Mouse (Mus musculus) limb, embryonic 15.5 days (tissue): ENCODE measurements around the gene Fat4. TPM values are rescaled to one million over a fixed set of nuclear protein-coding genes. Genes with fewer than 3 reads are reported as not detected.

Experiments used
- ATAC-seq: fragments of 200-750 bp; cut with Nextera tagmentation; 2 replicates; pipeline ENCODE4 v1.8.0; 2017; ENCODE audit warnings: low read depth, moderate TSS enrichment; ENCODE audit not compliant: insufficient number of reproducible peaks, low FRiP score, low TSS enrichment
- H3K27ac ChIP-seq: fragments of 300-500 bp; sonication (generic); 2 replicates; pipeline ENCODE4 v1.5.1; 2015; ENCODE audit warnings: moderate library complexity, mild to moderate bottlenecking, inconsistent platforms
- H3K27me3 ChIP-seq: fragments of 300-500 bp; sonication (generic); 2 replicates; pipeline ENCODE4 v1.6.1; 2015; ENCODE audit warnings: inconsistent platforms
- H3K36me3 ChIP-seq: fragments of 300-500 bp; sonication (generic); 2 replicates; pipeline ENCODE4 v1.6.1; 2015; ENCODE audit warnings: inconsistent platforms
- H3K4me1 ChIP-seq: fragments of 300-500 bp; sonication (generic); 2 replicates; pipeline ENCODE4 v1.6.1; 2015; ENCODE audit warnings: inconsistent platforms
- H3K4me2 ChIP-seq: fragments of 300-500 bp; sonication (generic); 2 replicates; pipeline ENCODE4 v1.6.1; 2015; ENCODE audit warnings: mild to moderate bottlenecking, inconsistent platforms
- H3K4me3 ChIP-seq: fragments of 300-500 bp; sonication (generic); 2 replicates; pipeline ENCODE4 v1.5.1; 2015; ENCODE audit warnings: mild to moderate bottlenecking, inconsistent platforms
- H3K9ac ChIP-seq: fragments of 300-500 bp; sonication (generic); 2 replicates; pipeline ENCODE4 v1.6.1; 2015; ENCODE audit warnings: inconsistent platforms
- H3K9me3 ChIP-seq: fragments of 300-500 bp; sonication (generic); 2 replicates; pipeline ENCODE4 v1.6.1; 2016; ENCODE audit warnings: inconsistent platforms
- WGBS: fragments of 180-500 bp; shearing (Covaris S2); methylation state at CpG from one replicate; pipeline ENCODE4 v1.1.7; 2015; 5-methylcytosine and 5-hydroxymethylcytosine counted together
- polyA plus RNA-seq: library from polyadenylated mRNA; unstranded; fragments of >200 nt; fragmentation: Nextera tagmentation; extraction: Ambion mirVana; gene quantifications from 2 replicates; pipeline ENCODE4 v1.2.1, GENCODE M21; 2015

Gene Fat4
- polyA plus RNA-seq, 1 experiment from 2014 or later: 13.3 TPM

DNA sequence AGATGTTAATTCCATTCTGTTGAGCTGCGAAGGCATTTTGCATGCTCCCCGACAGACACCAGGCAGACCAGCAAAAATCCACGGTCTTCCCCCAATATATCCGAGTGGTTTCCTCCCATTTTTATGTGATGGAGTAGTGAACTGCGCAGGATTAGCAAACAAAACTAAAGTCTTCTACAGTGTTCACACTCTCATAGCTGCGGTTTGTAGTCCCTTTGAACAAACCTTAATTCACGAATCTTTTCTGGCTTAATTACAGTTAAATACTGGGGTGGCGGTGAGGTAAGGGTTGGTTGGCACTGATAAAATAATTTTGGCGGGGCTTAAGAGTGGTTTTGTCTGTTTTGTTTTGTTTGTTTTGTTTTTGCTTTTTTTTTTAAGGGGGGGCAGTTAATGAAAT lies 3.1 kb upstream of the Fat4 start:
- H3K36me3 ChIP-seq: 0 out of 2 replicates have a peak, but pooled peaks cover 2% of the 10 kb centered on the region
- no peak for ATAC-seq
- H3K4me1 ChIP-seq: peaks cover 30% of the 10 kb centered on the region
- H3K4me2 ChIP-seq: peak overlapping the region; percentile 25
- no peaks in the 10 kb centered on the region for H3K27me3 ChIP-seq
- H3K9me3 ChIP-seq: no peaks in the 10 kb centered on the region
- WGBS: 31% methylated on average over 9 of the region's 9 CpGs
- peak overlapping the region; percentile 26 for H3K4me3 ChIP-seq
- no peak overlapping the region for H3K9ac ChIP-seq
- peak overlapping the region; percentile 28; the same call in 1 of the 2 replicates for H3K27ac ChIP-seq

DNA sequence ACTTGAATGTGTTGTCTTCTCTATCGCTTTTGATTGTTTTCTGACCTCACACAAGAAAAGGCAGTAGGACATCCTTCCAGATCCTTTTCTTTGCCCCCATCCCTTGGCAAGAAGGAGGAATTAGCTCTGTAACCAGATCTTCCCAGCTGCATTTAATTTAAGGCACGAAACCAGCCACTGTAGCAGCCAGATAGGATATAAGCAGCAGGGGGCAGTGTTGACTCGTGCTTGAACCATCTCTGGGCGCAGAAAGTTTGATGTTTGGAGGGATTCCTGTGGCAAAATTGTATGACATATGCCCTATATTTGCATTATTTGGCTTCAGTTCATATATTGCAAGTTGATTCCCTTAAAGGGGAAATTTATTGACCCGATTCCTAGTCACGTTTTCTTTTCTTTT lies 2.5 kb upstream of the Fat4 start:
- Histone ChIP-seq H3K27ac (peak overlapping the region; percentile 97), H3K4me1 (peaks cover 36% of the 10 kb centered on the region), H3K27me3 (no peaks in the 10 kb centered on the region), H3K36me3 (peaks cover 8% of the 10 kb centered on the region), H3K4me2 (peak overlapping the region; percentile 88), H3K9me3 (no peaks in the 10 kb centered on the region), H3K9ac (no peak overlapping the region), H3K4me3 (peak overlapping the region; percentile 80)
- no peak for ATAC-seq
- WGBS: 1% methylated on average over 6 of the region's 6 CpGs

DNA sequence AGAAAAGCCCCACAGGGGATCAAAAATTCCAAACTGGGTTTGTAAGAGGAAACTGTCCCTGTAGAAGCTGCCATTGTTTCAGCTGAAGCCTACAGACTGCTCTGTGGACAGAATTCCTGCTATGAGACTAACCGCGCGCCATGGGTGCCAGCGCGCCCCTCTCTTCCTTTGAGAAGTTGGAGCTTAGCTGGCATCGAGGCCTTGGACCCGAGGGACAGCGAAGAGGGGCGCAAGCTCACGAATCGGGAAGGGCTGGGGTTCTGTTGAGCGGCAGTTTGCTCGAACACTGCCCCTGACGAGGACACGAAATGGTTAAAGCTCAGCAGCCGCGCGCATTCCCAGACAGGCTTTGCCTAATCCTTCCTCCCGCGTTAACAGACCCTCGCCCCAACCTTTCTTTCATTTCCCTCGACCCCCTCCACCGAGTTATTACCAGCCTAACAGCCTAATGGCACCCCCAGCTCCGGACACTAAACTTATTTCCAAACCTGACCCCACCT lies 1.8 kb upstream of the Fat4 start:
- Histone ChIP-seq H3K36me3 (peaks cover 15% of the 10 kb centered on the region), H3K4me3 (peak overlapping the region; percentile 80), H3K4me2 (peak overlapping the region; percentile 88), H3K9ac (peak overlapping the region; percentile 70), H3K4me1 (peaks cover 42% of the 10 kb centered on the region), H3K27me3 (no peaks in the 10 kb centered on the region), H3K9me3 (no peaks in the 10 kb centered on the region), H3K27ac (peak overlapping the region; percentile 97)
- under 1% methylated on average over 24 of the region's 24 CpGs for WGBS
- peak; percentile 37; the same call in 1 of the 2 replicates for ATAC-seq

DNA sequence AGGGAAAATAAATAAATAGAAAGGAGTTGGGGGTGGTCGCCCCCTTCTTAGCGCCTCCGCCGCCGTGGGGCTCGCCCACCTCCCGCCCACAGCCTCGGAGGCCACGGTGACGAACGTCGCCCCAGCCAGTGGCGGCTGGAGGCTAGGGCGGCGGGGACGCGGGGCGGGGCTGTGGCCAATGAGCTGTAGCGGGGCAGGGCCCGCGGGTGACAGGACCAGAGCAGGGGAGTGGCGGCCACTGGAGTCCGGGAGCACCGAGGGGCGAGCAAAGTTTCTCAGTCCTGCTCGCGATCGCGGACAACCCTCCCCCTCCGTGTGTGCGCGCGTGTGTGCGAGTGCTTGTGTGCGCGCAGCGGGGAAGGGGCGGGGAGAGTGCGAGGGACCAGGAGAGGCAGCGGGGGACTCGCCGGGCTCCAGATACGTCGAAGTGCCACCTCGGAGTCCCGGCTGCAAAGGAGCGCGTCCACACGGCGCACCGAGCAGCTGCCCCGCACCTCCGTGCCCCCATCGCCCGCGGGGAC lies 1.2 kb upstream of the Fat4 start:
- WGBS: 2% methylated on average over 56 of the region's 56 CpGs
- Histone ChIP-seq H3K4me2 (peak overlapping the region; percentile 88), H3K4me3 (peak overlapping the region; percentile 80), H3K27me3 (no peaks in the 10 kb centered on the region), H3K36me3 (peaks cover 20% of the 10 kb centered on the region), H3K4me1 (peaks cover 46% of the 10 kb centered on the region), H3K9ac (peak overlapping the region; percentile 70), H3K27ac (peak overlapping the region; percentile 97), H3K9me3 (no peaks in the 10 kb centered on the region)
- ATAC-seq: peak; percentile 87

DNA sequence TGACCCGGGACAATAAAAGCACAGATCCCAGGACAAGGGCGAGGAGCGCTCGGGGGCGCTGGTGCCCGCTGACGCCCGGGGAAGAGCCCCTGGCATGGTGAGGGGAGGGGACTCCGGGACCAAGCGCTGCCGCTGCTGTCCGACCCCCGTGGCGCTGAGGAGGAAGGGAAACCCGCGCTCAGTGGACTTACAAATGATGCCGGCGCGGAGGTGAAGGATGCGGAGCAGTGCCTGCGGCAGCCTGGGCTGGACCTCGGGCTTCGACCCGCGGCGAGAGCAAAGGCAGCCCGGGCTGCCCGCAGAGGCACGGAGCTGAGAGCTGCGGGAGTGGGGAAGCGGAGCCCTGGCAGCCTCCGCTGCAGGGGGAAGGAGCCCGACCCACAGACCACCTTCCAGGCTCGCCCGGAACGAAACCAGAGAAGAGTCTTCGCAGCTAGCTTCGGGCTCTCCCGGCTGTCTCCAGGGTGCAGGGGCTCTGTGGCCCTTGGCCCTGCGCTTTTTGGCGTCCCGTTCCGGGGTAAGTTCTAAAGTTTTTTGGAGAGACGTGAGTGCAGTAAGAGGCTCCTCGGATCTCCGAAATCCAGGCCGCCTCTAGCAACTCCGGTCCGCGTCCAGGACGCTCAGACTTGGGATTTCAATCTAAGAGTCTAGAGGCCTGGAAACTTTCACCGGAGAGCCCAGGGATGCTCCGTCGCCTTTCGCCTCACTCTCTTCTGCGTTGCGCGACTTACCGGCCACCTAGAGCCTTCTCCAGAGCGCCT lies 499 bp upstream of the Fat4 start:
- Histone ChIP-seq H3K27me3 (no peaks in the 10 kb centered on the region), H3K9me3 (no peaks in the 10 kb centered on the region), H3K27ac (peak overlapping the region; percentile 97), H3K4me3 (peak overlapping the region; percentile 80), H3K36me3 (peaks cover 27% of the 10 kb centered on the region), H3K9ac (peak overlapping the region; percentile 70), H3K4me1 (peaks cover 50% of the 10 kb centered on the region), H3K4me2 (peak overlapping the region; percentile 88)
- ATAC-seq: peak; percentile 15; the same call in 1 of the 2 replicates
- under 1% methylated on average over 60 of the region's 60 CpGs for WGBS

DNA sequence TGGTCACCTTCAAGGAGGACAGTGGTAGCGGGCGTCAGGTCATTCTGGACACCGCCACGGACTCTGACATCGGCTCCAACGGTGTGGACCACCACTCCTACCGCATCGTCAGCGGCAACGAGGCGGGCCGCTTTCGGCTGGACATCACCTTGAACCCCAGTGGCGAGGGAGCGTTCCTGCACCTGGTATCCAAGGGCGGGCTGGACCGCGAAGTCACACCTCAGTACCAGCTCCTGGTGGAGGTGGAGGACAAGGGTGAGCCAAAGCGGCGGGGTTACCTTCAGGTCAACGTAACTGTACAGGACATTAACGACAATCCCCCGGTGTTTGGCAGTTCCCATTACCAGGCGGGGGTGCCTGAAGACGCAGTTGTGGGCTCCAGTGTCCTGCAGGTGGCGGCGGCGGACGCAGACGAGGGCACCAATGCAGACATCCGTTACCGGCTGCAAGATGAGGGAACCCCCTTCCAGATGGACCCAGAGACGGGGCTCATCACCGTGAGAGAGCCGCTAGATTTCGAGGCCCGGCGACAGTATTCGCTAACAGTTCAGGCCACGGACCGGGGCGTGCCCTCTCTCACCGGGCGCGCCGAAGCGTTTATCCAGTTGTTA lies 746 bp downstream of the Fat4 start:
- Histone ChIP-seq H3K9me3 (no peaks in the 10 kb centered on the region), H3K9ac (peak overlapping the region; percentile 70), H3K4me2 (peak overlapping the region; percentile 88), H3K27me3 (no peaks in the 10 kb centered on the region), H3K4me3 (peak overlapping the region; percentile 80), H3K4me1 (peaks cover 61% of the 10 kb centered on the region), H3K27ac (peak overlapping the region; percentile 97; the same call in 1 of the 2 replicates), H3K36me3 (peaks cover 32% of the 10 kb centered on the region)
- WGBS: under 1% methylated on average over 47 of the region's 47 CpGs
- ATAC-seq: no peak

DNA sequence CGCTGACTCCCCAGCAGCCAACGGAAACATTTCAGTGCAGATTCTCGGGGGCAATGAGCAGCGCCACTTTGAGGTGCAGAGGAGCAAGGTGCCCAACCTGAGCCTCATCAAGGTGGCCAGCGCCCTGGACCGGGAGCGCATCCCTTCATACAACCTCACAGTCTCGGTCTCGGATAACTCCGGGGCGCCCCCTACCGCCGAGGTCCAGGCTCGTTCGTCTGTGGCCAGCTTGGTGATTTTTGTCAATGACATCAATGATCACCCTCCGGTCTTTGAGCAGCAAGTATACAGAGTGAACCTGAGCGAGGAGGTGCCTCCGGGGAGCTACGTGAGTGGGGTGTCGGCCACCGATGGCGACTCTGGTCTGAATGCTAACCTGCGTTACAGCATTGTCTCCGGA lies 1.4 kb downstream of the Fat4 start:
- Histone ChIP-seq H3K4me3 (peak overlapping the region; percentile 80), H3K27ac (no peak overlapping the region), H3K36me3 (peaks cover 32% of the 10 kb centered on the region), H3K9me3 (no peaks in the 10 kb centered on the region), H3K4me1 (peaks cover 64% of the 10 kb centered on the region), H3K4me2 (peak overlapping the region; percentile 88), H3K9ac (peak overlapping the region; percentile 70), H3K27me3 (no peaks in the 10 kb centered on the region)
- ATAC-seq: no peak
- WGBS: 13% methylated on average over 24 of the region's 24 CpGs

DNA sequence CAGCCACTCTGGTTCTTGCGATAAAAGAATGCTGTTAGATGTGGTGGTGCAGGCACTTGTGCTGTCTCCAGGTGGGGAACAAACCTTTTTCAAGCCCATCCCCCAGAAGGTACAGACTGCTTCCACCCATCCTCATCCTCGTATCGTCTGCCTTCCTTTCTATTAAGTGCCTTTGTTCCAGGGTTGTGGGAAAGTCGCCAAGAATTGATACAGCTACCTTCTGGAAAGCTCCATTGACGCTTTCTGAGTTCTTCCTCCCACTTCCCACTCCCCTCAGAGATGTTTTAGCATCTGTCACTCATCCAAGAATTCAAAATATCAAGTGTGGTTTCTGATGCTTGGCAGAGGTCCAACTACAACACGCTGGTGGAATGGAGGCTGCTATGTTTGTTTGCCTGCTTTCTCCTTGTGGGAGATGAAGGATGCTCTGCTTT lies 6.1 kb downstream of the Fat4 start:
- 0 out of 2 replicates have a peak overlapping the region, but pooled peaks have one; percentile 27 for H3K27ac ChIP-seq
- H3K27me3 ChIP-seq: no peaks in the 10 kb centered on the region
- ATAC-seq: no peak
- no peaks in the 10 kb centered on the region for H3K9me3 ChIP-seq
- peaks cover 48% of the 10 kb centered on the region for H3K4me1 ChIP-seq
- H3K36me3 ChIP-seq: peaks cover 46% of the 10 kb centered on the region
- WGBS: 9% methylated on average over 6 of the region's 6 CpGs
- H3K4me3 ChIP-seq: peak overlapping the region; percentile 42
- peak overlapping the region; percentile 52 for H3K4me2 ChIP-seq
- no peak overlapping the region for H3K9ac ChIP-seq

DNA sequence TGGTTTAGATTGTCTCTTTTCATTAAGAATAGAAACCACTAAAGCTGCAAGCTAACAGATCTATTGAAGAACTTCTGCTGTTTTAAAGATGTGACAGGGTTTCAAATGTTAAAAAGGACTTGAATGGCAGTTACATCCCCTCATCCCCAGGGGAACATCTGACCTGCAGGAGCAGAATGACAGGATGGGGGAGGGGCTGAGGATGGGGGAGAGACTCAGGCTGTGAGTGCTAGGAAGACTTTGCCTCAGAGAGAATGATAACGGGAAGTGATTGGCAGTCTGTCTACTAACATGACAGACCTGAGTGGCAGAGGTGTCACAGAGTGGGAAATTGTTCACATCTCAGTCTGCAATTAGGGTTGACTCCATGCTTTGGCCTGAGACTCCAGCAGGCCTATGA lies 14.1 kb downstream of the Fat4 start:
- Histone ChIP-seq H3K4me3 (no peak overlapping the region), H3K9ac (no peak overlapping the region), H3K27ac (no peak overlapping the region), H3K27me3 (no peaks in the 10 kb centered on the region), H3K4me1 (peaks cover 8% of the 10 kb centered on the region), H3K9me3 (no peaks in the 10 kb centered on the region), H3K36me3 (peaks cover 9% of the 10 kb centered on the region; the same call in 1 of the 2 replicates), H3K4me2 (no peak overlapping the region)
- WGBS: 52% methylated on average over 1 of the region's 1 CpGs
- no peak for ATAC-seq

DNA sequence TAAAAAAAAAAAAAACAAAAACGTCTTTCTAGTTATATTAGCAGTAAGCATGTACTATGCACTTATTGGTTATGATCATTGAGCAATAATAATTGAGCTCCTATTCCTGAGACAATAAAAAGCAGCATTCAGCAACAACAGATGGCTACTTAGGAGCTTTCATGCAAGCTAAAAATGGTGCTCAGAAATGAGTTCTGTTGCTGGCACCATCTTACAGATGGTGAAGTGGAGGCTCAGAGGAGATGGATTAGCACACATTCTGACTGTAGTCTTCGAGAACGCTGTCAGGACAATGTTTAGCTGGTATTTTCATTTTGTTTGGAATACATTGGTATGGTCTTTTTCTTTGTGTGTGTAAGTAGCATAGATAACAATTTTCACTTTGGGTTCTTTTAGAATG lies 20.1 kb downstream of the Fat4 start:
- peaks cover 2% of the 10 kb centered on the region; the same call in 1 of the 2 replicates for H3K36me3 ChIP-seq
- no peaks in the 10 kb centered on the region for H3K9me3 ChIP-seq
- ATAC-seq: no peak
- no peak overlapping the region for H3K4me2 ChIP-seq
- H3K9ac ChIP-seq: no peak overlapping the region
- H3K27ac ChIP-seq: no peak overlapping the region
- peaks cover 8% of the 10 kb centered on the region for H3K4me1 ChIP-seq
- WGBS: 67% methylated on average over 3 of the region's 3 CpGs
- H3K27me3 ChIP-seq: no peaks in the 10 kb centered on the region
- no peak overlapping the region for H3K4me3 ChIP-seq

DNA sequence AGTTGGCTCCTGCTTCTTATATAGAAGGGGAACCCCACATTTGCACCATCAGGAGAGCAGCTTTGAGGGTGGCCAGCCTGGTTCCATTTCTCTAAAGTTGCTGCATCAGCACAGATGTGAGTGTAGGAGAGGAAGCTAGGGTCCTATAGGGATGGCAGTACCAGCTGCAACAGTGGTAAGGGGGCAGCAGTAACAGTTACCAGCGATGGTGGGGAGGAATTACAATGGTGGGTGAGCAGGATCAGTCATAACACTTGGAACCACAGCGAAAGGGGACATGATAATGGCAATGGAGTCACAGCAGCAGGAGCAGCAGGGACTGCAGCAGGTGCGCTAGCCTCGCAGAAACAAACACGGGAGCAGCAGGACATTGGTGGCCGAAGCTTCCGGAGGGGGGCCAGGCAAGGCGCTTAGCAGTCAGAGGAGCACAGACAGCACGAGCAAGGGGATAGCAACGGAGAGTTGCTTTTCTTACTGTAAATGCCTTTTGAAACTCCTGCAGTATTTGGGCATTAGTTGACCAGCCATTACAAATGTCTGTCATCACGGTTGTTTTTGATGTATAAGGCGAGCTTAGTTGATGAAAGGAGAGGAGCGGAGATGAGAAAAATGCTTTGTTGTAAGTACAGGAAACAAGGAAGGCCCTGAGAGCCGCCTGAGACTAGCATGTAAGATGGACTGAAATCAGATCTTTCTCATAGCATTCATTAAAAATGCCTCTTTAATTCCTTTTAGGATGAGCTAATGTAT lies 21.1 kb downstream of the Fat4 start:
- peaks cover 11% of the 10 kb centered on the region for H3K4me1 ChIP-seq
- H3K9me3 ChIP-seq: no peaks in the 10 kb centered on the region
- 48% methylated on average over 14 of the region's 14 CpGs for WGBS
- H3K27ac ChIP-seq: no peak overlapping the region
- ATAC-seq: no peak
- H3K4me3 ChIP-seq: no peak overlapping the region
- H3K4me2 ChIP-seq: no peak overlapping the region
- H3K9ac ChIP-seq: no peak overlapping the region
- H3K36me3 ChIP-seq: no peaks in the 10 kb centered on the region
- H3K27me3 ChIP-seq: no peaks in the 10 kb centered on the region
